Mouse (Mus musculus) embryonic fibroblast, embryonic 13.5 days (primary cell): Measurements from ENCODE around the gene Cenpu.

Experiments used
- CTCF ChIP-seq: IDR thresholded peaks from 2 replicates; pipeline ENCODE4 v1.5.1; 2011; ENCODE audit warnings: mild to moderate bottlenecking, control low read depth, low read length, moderate library complexity, borderline replicate concordance; ENCODE audit not compliant: insufficient read depth
- POLR2A ChIP-seq: IDR thresholded peaks from 2 replicates; pipeline ENCODE4 v1.6.1; 2011; ENCODE audit warnings: low read depth, mild to moderate bottlenecking, control low read depth, low read length, moderate library complexity

- TF ChIP-seq POLR2A (no peak), CTCF (no peak)
Measured at GRCm38 (mm10) chr8:46512538-46512937, 39.3 kb upstream of the Cenpu start.
